Comparison of ENCODE assay signal across 8 mouse cellular contexts in the genomic region with DNA sequence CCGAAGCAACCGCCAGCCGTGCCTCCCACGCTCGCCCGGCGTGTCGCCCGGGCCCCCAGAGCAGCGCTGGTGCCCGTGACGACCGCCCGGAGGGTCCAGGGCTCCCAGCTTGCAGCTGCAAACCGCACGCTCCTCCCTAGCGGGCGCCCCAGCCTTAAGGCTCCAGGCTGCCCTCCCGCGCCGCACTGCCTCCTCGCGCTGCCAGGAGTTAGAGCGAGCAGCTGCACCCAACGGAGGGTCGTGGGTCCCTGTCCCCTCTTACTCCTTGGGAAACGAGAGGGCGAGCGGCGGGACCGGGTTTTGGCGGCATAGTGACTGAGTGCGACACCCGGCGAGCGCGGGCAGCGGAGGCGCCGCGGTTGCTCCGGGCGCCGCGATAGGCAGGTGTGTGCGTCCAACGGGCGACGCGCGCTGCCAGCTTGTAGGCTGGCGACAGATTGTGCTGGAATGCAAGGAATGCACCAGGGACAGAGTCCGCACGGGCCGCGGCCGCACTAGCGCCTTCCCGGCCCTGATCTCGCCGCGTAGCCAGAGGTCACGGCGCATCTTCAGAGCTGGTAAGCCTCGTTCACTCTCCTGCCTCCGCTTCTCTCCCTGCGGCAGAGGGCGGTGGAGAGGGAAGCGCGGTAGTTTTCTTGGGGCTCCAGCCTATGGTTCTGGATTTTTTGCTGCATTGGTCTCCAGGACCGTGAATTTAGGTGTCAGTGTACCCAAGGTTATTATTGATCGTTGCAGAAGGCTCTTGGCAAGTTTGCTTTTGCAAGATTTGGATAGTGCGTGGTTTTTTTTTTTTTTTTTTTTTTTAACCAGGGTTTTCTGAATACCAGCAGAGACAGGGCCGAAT. TPM values are rescaled to one million over a fixed set of nuclear protein-coding genes. Genes with fewer than 3 reads are reported as not detected.
DNase-seq lines count a peak whose midpoint lies in the region; ATAC-seq and TF ChIP-seq lines count a peak whose summit lies in the region.

No protein-coding gene starts in this region.

- peak overlapping the region; percentile 93 for H3ac ChIP-seq in myocyte (ENCODE audit: control insufficient read depth, insufficient read length)

- no peak for TF ChIP-seq POLR2A in bone marrow macrophage, adult 2 months (IDR thresholded peaks at IDR 0.05; ENCODE audit: borderline replicate concordance, low read depth, low read length)
- no peak for TF ChIP-seq POLR2A in myocyte (IDR thresholded peaks at IDR 0.05; ENCODE audit: insufficient read length, low read depth)

- peaks cover 12% of the 10 kb centered on the region for H3K4me1 ChIP-seq in bone marrow macrophage, adult 2 months (ENCODE audit: control insufficient read depth, insufficient read depth, low read length)
- H3K4me1 ChIP-seq in heart, embryonic 14.5 days (ENCODE audit: control insufficient read depth in 2 of 2, insufficient read depth in 2 of 2, low read length in 2 of 2): peaks cover 2 to 18% of the 10 kb centered on the region in 2 experiments; a peak in 3 of 4 replicates
- peaks cover 7% of the 10 kb centered on the region for H3K4me1 ChIP-seq in liver, embryonic 11.5 days (replicated peaks; ENCODE audit: control insufficient read depth, insufficient read depth, low read length)

- H3K27ac ChIP-seq in bone marrow macrophage, adult 2 months (ENCODE audit: insufficient read depth, low read depth, low read length): peak overlapping the region; percentile 58
- H3K27ac ChIP-seq in heart, embryonic 14.5 days (replicated peaks in 1 of 2; ENCODE audit: control insufficient read depth in 1 of 2, insufficient read depth in 1 of 2, low read depth in 2 of 2, low read length in 2 of 2): peak overlapping the region; percentile 80 to 96
- peak overlapping the region; percentile 78 for H3K27ac ChIP-seq in liver, embryonic 11.5 days (ENCODE audit: low read depth, low read length)

- peak; percentile 42 to 52 for DNase-seq in B cell, adult 2 months
- DNase-seq in fibroblast of lung, adult 2 months (ENCODE audit: low read depth): peak; percentile 10
- DNase-seq in kidney, postnatal 10 days: peak; percentile 85
- DNase-seq in liver, embryonic 11.5 days (ENCODE audit: low spot score): peak; percentile 74
- peak; percentile 44 for DNase-seq in splenic B cell, adult 2 months (ENCODE audit: low read depth, low spot score)

- peak; percentile 12 for TF ChIP-seq CTCF in bone marrow macrophage, adult 2 months (IDR thresholded peaks at IDR 0.05; ENCODE audit: low read depth, low read length)

- no peaks in the 10 kb centered on the region for H3K36me3 ChIP-seq in heart, embryonic 14.5 days (ENCODE audit: control insufficient read depth, insufficient read depth, low read length)
- H3K36me3 ChIP-seq in liver, embryonic 11.5 days (ENCODE audit: control insufficient read depth, insufficient read depth, low read length): no peaks in the 10 kb centered on the region
- H3K36me3 ChIP-seq in myocyte (ENCODE audit: control insufficient read depth, insufficient read depth): no peaks in the 10 kb centered on the region
- no peaks in the 10 kb centered on the region for H3K36me3 ChIP-seq in splenic B cell, adult 2 months (ENCODE audit: control insufficient read depth, insufficient read depth, low read length, poor library complexity, severe bottlenecking)

- H3K79me2 ChIP-seq in myocyte (ENCODE audit: control insufficient read depth, insufficient read depth): peaks cover 46% of the 10 kb centered on the region

- ATAC-seq in heart, embryonic 14.5 days (ENCODE audit: insufficient number of reproducible peaks, insufficient read depth, low FRiP score, low read depth): peak; percentile 62
- peak; percentile 61 for ATAC-seq in liver, embryonic 11.5 days (replicated peaks; ENCODE audit: low FRiP score)

- peak overlapping the region; percentile 66 for H3K4me2 ChIP-seq in heart, embryonic 14.5 days (ENCODE audit: low read length)
- peak overlapping the region; percentile 82 for H3K4me2 ChIP-seq in liver, embryonic 11.5 days
- H3K4me2 ChIP-seq in myocyte (ENCODE audit: low read depth): peak overlapping the region; percentile 78

- WGBS in heart, embryonic 14.5 days: under 1% methylated on average over 63 of the region's 74 CpGs
- 1% methylated on average over 74 of the region's 74 CpGs for WGBS in liver, embryonic 11.5 days

- H3K4me3 ChIP-seq in bone marrow macrophage, adult 2 months (ENCODE audit: insufficient read depth, low read length): peak overlapping the region; percentile 99
- peak overlapping the region; percentile 91 to 98 for H3K4me3 ChIP-seq in heart, embryonic 14.5 days (ENCODE audit: control insufficient read depth in 1 of 2, insufficient read depth in 1 of 2, low read depth in 1 of 2, low read length in 2 of 2)
- H3K4me3 ChIP-seq in liver, embryonic 11.5 days (ENCODE audit: low read depth, low read length): peak overlapping the region; percentile 88
- H3K4me3 ChIP-seq in myocyte: peak overlapping the region; percentile 42

- no peaks in the 10 kb centered on the region for H3K27me3 ChIP-seq in heart, embryonic 14.5 days (ENCODE audit: control insufficient read depth, insufficient read depth, low read length)
- H3K27me3 ChIP-seq in liver, embryonic 11.5 days (replicated peaks; ENCODE audit: control insufficient read depth, insufficient read depth, low read length): no peaks in the 10 kb centered on the region
- no peaks in the 10 kb centered on the region for H3K27me3 ChIP-seq in myocyte (ENCODE audit: control insufficient read depth, insufficient read depth, insufficient read length)
- H3K27me3 ChIP-seq in splenic B cell, adult 2 months (ENCODE audit: control insufficient read depth, insufficient read depth, low read length, poor library complexity, severe bottlenecking): no peaks in the 10 kb centered on the region

- peak overlapping the region; percentile 94 for H3K9ac ChIP-seq in heart, embryonic 14.5 days (ENCODE audit: low read length)
- peak overlapping the region; percentile 87 for H3K9ac ChIP-seq in liver, embryonic 11.5 days (ENCODE audit: low read depth, low read length)

- no peaks in the 10 kb centered on the region for H3K9me3 ChIP-seq in heart, embryonic 14.5 days (ENCODE audit: control insufficient read depth, low read length)
- no peaks in the 10 kb centered on the region for H3K9me3 ChIP-seq in liver, embryonic 11.5 days (ENCODE audit: control insufficient read depth, low read length)

TF ChIP-seq in myocyte, 11 proteins besides CTCF, POLR2A, EP300 and RAD21:
- TF ChIP-seq REST (IDR thresholded peaks at IDR 0.05; ENCODE audit: insufficient read depth, insufficient read length): no peak
- TF ChIP-seq CEBPB (IDR thresholded peaks at IDR 0.05; ENCODE audit: insufficient read depth, poor library complexity, severe bottlenecking): no peak
- TF ChIP-seq USF1 (IDR thresholded peaks at IDR 0.05; ENCODE audit: low read depth): no peak
- TF ChIP-seq TCF3 (IDR thresholded peaks at IDR 0.05; ENCODE audit: insufficient read length, low read depth): no peak
- TF ChIP-seq E2F4 (IDR thresholded peaks at IDR 0.05; ENCODE audit: insufficient read depth): no peak
- peak in 2 of 3 experiments; percentile 26 to 68 for TF ChIP-seq MYOD1 (IDR thresholded peaks at IDR 0.05; ENCODE audit: control insufficient read depth in 1 of 3, insufficient read length in 2 of 3, low read depth in 2 of 3)
- peak in 2 of 3 experiments; percentile 44 to 54 for TF ChIP-seq MYOG (IDR thresholded peaks at IDR 0.05; ENCODE audit: control insufficient read depth in 1 of 3, insufficient read depth in 1 of 3, insufficient read length in 2 of 3, low read depth in 2 of 3)
- no peak for TF ChIP-seq SRF (IDR thresholded peaks at IDR 0.05; ENCODE audit: control insufficient read depth, insufficient read length, low read depth)

RNA-seq across cellular contexts. Expression of gene Pkp4, which starts 1.0 kb away (rescaled TPM):
- 20.0 and 23.9 TPM in 2 replicates for polyA plus RNA-seq in bone marrow macrophage, adult 2 months (2012; ENCODE audit: insufficient read depth, insufficient read length, missing spikeins)
- polyA plus RNA-seq in heart, embryonic 14.5 days (2014; fragmentation: Nextera tagmentation; extraction: Ambion mirVana): 54.8 and 57.7 TPM in 2 replicates
- polyA plus RNA-seq in liver, embryonic 11.5 days (2014; fragmentation: Nextera tagmentation; extraction: Ambion mirVana): 14.0 and 17.7 TPM in 2 replicates
- 25.3 TPM for polyA plus RNA-seq in myocyte (2012; fragmentation: generic; extraction: Trizol)

RNA-seq across cellular contexts. Expression of gene Ccdc148, which starts 1.2 kb away (rescaled TPM):
- 0.27 TPM in 1 of 2 replicates, not detected in the other for polyA plus RNA-seq in bone marrow macrophage, adult 2 months (2012; ENCODE audit: insufficient read depth, insufficient read length, missing spikeins)
- 0.61 and 1.1 TPM in 2 replicates for polyA plus RNA-seq in heart, embryonic 14.5 days (2014; fragmentation: Nextera tagmentation; extraction: Ambion mirVana)
- 0.13 and 0.32 TPM in 2 replicates for polyA plus RNA-seq in liver, embryonic 11.5 days (2014; fragmentation: Nextera tagmentation; extraction: Ambion mirVana)
- 0.06 TPM for polyA plus RNA-seq in myocyte (2012; fragmentation: generic; extraction: Trizol)

Comparison
In these comparisons a context has a peak if more than half of its experiments do, and no peak if none do; other contexts are left out.
1. Peak in every context shown above with its lines: DNase-seq, ATAC-seq, H3K4me3 ChIP-seq and H3K27ac ChIP-seq.
2. DNase-seq: peak in every context shown above with its lines; median percentile 85 in kidney, postnatal 10 days; 74 in liver, embryonic 11.5 days; 47 in B cell, adult 2 months; 44 in splenic B cell, adult 2 months; 10 in fibroblast of lung, adult 2 months.
3. H3K4me3 ChIP-seq: peak in every context shown above with its lines; median percentile 99 in bone marrow macrophage, adult 2 months; 94 in heart, embryonic 14.5 days; 88 in liver, embryonic 11.5 days; 42 in myocyte.